Mouse (Mus musculus): Measurements from ENCODE around the gene Agap1. TPM values are rescaled to one million over a fixed set of nuclear protein-coding genes. Genes with fewer than 3 reads are reported as not detected.

Gene Agap1
- total RNA-seq, 2 experiments from 2014 or later = 59.4 to 59.7 TPM

DNA sequence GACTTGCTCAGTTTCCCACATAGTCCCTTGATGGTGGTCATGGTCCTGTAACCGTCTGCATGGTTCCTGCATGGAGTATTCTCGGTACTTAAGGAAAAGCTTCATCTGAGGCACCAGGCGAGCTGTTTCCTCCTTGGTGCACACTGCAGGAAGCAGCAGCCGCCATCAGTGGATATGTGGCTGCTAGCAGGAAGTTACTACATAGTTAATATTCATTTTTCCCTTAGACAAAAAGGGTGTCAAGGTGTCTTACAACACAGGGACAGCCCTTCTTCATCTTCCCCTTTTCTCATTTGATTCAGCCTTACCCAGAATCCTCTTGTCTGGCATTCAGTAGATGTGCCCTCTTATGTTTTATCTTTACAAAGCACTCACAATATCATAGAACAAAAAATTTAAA, 206.2 kb downstream of the Agap1 start:
- no peak for DNase-seq

- DNase-seq = no peak
Observed at GRCm38 (mm10) chr1:89666154-89666553, 211.5 kb downstream of the Agap1 start.

DNA sequence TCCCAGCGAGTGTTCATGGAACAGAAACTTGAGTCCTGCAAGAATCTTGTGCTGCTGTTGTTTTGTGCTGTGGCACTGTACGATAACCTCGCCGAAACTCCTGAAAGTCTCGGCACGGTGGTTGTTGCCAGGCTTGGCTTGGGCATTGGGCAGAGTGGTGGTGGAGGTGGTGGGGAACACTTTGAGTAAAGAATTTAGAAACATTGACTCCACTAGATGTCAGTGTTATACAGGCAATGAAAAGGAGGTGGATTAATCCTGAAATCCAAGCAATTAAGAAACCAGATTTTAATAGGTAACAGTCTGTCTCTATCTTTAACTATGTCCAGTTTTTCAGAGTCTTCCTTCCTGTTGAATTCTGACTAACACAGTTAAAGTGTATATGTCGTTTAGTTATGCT, 212.8 kb downstream of the Agap1 start:
- no peak for DNase-seq

DNA sequence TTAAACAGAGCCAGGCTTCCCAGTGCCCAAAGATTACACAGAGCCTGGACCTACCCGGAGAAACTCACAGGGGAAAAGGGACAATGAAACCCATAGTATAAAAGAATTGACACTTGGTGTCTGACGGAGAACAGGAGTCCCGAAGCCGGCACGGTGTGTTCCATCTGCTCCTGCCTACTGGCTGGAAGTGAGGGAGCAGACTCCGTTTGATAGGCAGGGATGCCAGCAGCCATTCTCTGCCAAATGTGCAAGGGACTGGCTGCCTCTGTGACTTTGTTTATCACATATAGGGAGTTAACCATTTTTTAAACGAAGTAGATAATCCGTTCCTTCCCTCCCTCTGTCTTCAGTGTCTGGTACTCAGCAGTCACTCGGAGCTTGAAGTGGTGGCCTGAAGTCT, 214.0 kb downstream of the Agap1 start:
- DNase-seq = no peak

DNA sequence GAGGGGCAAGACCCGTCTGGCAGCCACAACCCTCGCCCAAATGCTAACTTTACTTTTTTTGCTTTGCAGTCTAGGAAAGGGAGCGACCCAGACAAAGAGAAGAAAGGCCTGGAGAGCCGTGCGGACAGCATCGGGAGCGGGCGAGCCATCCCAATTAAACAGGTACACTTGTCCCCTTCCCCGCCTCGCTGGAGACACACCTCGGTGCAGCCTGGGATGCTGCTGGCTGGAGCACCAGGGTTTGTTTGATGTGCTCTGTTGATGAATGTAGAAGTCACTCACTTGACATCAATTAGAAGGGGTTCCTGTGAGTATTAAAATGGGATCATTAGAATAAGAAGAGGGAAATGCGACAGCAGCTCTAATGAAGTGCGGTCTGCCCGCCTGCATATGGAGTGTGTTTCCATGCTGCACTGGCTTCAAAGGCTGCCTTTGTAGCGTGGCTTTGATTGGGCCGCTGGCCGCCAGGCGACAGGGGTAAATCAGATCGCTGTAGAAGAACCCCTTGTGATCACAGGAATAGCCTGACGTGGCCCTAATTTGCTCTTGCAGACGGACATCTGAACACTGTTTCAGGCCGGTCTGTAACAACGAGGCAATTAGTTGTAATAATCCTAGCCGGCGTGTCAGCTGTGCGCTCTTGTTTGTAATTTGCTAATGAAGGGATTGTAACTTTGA, 216.6 kb downstream of the Agap1 start:
- DNase-seq = no peak

- DNase-seq = no peak
Observed at GRCm38 (mm10) chr1:89673071-89673470, 218.5 kb downstream of the Agap1 start.

DNA sequence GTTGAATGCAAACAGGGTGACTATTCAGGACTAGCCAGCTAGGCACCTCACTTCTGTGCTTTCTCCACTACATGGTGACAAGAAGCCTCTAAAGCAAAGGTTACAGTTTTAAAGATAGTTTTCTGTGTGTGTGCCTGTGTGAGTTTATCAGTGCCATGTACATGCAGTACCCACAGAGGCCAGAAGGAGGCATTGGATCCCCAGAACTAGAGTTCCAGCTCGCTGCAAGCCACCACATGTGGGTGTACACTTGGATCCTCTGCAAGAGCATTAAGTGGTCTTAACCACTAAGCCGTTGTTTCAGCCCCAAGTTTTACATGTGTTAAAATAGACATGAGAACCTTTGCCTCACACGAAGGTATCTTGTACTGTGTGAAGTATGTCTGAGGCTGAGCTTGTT, 219.1 kb downstream of the Agap1 start:
- no peak for DNase-seq

DNA sequence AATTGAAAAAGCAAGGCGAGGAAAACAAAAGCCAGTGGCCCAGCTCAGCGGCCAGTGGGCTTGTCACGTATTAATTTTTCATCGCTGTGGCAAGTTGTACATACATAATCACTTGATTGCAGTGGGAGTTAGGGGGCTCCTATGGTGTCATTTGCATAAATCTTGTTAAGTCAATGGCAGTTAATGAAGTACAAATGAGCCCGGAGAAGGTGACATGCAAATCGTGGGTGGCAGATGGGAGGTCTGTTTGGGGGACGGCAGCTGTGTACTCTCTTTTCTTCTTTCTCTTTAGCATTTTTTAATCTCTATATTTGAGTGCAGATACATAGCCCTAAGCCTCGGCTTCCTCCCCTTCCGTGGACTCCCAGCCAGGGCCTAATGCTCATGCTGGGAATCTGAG, 220.1 kb downstream of the Agap1 start:
- no peak for DNase-seq

DNA sequence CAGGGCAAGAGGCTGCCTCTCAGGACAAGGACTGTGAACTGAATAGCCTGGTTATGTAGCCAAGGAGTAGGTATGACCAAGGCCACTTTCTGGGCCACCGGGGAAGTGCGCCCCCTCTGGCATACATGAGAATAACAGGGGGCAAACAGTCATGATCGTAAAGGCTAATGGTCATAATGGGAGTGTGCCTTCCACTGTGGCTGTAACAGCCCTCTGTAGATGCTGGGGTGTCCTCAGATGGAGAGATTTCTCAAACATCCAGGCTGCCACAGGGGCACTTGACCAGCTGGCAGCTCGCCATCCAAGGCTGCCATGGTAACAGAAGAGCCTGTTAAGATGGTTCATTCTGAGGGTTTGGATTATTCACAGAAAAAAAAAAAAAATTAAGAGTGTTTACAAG, 221.8 kb downstream of the Agap1 start:
- no peak for DNase-seq

- DNase-seq = no peak
Observed at GRCm38 (mm10) chr1:89680673-89681072, 226.1 kb downstream of the Agap1 start.

GRCm38 (mm10) chr1:89688914-89689313, 234.3 kb downstream of the Agap1 start:
- DNase-seq = no peak

GRCm38 (mm10) chr1:89689544-89690212, 235.1 kb downstream of the Agap1 start:
- no peak for DNase-seq

GRCm38 (mm10) chr1:89691096-89691495, 236.5 kb downstream of the Agap1 start:
- DNase-seq = no peak

GRCm38 (mm10) chr1:89692420-89692819, 237.8 kb downstream of the Agap1 start:
- no peak for DNase-seq

- peak; percentile 50 to 56 for DNase-seq
Observed at GRCm38 (mm10) chr1:89694916-89695315, 240.3 kb downstream of the Agap1 start.

DNA sequence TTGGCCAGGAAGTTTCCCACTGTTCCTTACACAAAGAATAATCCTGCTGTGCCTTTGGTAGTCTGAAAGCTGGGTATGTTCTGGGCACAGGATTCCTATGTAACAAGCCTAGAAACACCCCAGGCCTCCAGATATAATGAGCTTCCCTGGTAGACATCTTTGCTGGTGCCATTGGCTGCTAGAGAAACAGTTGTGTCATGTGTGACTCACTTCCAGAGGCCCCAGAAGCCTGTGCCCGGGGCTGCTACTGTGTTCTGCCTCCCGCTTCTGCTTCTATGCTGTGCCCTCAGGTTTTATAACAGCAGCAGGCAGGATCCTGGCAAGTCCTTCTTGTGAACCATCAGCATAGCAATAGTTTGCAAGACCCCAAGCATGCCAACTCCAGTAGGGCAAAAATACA, 242.6 kb downstream of the Agap1 start:
- DNase-seq = no peak

- no peak for DNase-seq
Observed at GRCm38 (mm10) chr1:89700166-89700565, 245.6 kb downstream of the Agap1 start.

DNA sequence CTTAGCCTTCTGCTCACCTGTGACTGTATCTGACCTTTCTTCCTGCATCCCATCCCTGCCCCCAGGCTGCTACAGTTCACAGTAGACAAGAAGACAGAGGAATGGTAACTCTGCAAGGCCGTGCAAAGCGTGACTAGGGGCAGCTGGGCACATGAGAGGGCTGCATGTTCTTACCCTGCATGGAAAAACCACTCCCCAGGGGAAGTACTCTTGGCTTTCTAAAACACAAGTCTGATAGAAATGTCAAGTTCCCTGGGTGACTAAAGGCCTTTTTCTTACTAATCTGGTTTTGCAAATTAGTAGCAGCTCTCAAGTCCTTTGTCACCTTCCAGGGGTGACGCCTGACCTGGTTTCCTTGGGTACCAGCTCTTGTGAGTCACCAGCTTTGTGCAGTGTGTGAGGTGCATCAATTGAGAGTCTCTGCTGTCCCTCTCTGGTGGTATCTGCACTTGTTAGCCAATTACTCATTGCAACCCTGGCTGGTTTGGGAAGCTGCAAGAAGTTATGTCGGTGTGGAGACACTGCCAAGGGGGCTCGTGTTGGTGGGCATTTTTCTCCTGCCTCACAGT, 246.6 kb downstream of the Agap1 start:
- no peak for DNase-seq

GRCm38 (mm10) chr1:89703294-89703693, 248.7 kb downstream of the Agap1 start:
- DNase-seq = peak; percentile 31 to 33

DNA sequence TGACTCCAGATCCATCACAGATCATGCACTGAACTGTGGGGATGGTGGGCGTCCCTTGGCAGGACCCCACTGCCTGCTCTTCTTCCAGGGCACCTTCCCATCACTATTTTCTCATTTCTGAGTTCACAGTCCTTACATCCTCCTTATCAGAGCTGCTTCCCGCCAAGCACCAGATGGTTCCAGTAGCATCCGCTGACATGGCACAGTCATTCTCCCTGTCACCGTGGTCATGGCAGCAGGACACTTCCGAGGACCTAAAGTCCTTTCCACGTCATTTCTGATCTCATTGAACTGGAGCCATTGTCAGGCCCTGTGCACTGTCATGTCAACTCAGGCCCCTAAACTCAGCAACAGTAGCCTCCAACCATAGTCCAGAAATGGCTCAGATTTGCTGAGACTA, 251.1 kb downstream of the Agap1 start:
- no peak for DNase-seq

DNA sequence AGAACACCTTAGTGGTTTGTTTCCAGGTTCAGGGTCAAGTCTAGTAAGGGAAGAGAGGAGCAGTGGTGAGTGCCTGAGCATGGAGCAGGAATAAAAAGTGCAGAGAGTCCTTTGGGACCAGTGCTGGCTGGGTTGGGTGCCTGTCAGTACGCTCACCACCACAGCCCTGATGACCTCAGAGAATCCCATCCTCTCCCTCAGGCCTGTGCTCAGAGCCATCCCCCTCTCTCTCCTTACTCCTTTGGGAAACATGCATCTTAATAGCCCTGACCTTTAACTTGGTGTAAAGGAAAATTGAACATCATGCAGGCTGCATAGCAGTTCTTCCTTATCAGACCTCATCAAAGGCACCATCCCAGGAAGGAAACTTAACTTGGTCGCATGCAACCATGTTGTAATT, 252.3 kb downstream of the Agap1 start:
- DNase-seq = no peak

- DNase-seq = peak; percentile 17 to 26
Observed at GRCm38 (mm10) chr1:89707756-89708480, 253.3 kb downstream of the Agap1 start.

- no peak for DNase-seq
Observed at GRCm38 (mm10) chr1:89709824-89710223, 255.2 kb downstream of the Agap1 start.

Data from heart, adult 18-20 months (tissue).